Mouse (Mus musculus) left cerebral cortex, adult 2 months (tissue): ENCODE measurements around the gene Nufip1. TPM values are rescaled to one million over a fixed set of nuclear protein-coding genes. Genes with fewer than 3 reads are reported as not detected.

ENCODE experiments used
- DNase-seq, 2 experiments: peaks; one replicate each; pipeline ENCODE4 v3.0.0; 2021 to 2022; ENCODE audit warnings: low spot score in 2 of 2, mixed read lengths in 1 of 2; ENCODE audit errors: extremely low spot score in 1 of 2
- H3K27ac ChIP-seq: fragments of 200-600 bp; 2 replicates; pipeline ENCODE4 v1.8.1; 2022
- H3K4me3 ChIP-seq: fragments of 200-600 bp; 2 replicates; pipeline ENCODE4 v1.8.1; 2022
- CTCF ChIP-seq: fragments of 200-600 bp; IDR thresholded peaks from 2 replicates; pipeline ENCODE4 v1.8.1; 2022; ENCODE audit warnings: antibody characterized with exemption, mild to moderate bottlenecking, moderate library complexity
- intact Hi-C: fragments of 180-260 bp; cut with DNase I; formaldehyde crosslinking; loops from one replicate; pipeline ENCODE4 v1.15.1; 2025
- total RNA-seq, 2 experiments: library from RNA; stranded (reverse); gene quantifications; 2 replicates each; pipeline ENCODE4 v1.2.3; 2021

Gene Nufip1
- total RNA-seq, 2 experiments from 2014 or later, result 8.2 to 8.4 TPM

DNA sequence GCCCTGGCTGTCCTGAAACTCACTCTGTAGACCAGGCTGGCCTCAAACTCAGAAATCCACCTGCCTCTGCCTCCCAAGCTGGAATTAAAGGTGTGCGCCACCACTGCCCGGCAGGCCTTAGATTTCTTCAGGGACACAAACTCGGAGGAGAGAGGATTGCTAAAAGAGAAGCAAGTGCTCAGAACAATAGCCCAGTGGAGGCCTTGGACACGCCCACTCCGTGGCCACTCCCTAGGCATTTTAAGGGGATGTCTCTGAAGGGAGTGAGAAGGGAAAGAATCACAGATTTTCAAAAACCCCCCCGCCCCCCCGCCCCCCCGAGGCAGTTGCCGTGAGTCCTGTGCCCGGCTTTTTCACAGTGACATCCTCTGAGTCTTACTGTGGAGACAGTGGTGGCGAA, 53.5 kb downstream of the Nufip1 start:
- intact Hi-C loops, result no loop called here
- no peak for TF ChIP-seq CTCF
- Histone ChIP-seq H3K27ac (no peak overlapping the region), H3K4me3 (no peak overlapping the region)
- DNase-seq, result no peak

DNA sequence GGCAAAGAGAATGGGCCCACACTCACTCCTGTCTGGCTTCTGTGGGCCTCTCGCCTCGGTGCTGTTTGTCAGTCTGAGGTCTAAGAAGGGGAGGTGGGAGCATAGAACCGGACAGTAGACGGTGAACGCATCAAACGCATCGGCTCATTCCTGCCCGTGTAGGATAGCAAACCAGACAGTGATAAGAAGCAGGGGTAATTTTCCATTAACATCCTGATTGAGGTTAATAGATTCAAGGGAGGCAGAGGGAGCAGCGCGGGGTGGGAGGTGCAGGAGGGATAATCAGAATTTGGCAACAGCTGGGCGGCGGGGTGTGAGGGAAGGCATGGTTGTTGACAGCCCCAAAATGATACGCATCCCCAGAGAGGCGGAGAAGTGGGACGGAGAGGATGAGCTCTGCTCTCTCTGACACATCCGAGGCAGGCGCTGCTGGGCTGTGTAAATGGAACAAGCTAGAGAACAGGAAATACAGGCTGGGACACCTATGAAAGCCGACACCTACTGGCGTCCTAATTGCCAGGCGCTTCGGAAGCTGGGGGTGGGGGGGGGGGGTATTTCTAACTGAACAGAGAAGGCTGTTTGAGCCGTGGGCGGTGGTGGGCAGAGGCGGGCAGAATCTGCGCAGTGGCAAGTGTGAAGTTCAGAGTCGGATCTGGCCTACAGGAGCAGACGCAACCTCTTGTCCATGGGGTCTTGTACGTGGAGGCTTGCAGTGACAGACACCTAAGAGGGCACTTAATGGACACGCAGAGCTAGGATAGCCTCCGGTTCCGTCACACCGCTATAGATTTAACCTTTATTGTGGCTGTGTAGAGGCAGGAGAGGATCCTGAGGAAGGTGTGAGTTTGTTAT, 54.4 kb downstream of the Nufip1 start:
- H3K27ac ChIP-seq, result no peak overlapping the region
- peak overlapping the region; percentile 5; the same call in 1 of the 2 replicates for H3K4me3 ChIP-seq
- intact Hi-C loops, result loop anchor here (5.0 kb wide), 1 partner anchor 247 kb away; the partner anchor contains the start of gene Tsc22d1
- no peak for TF ChIP-seq CTCF
- DNase-seq, result peak; percentile 40 to 44

DNA sequence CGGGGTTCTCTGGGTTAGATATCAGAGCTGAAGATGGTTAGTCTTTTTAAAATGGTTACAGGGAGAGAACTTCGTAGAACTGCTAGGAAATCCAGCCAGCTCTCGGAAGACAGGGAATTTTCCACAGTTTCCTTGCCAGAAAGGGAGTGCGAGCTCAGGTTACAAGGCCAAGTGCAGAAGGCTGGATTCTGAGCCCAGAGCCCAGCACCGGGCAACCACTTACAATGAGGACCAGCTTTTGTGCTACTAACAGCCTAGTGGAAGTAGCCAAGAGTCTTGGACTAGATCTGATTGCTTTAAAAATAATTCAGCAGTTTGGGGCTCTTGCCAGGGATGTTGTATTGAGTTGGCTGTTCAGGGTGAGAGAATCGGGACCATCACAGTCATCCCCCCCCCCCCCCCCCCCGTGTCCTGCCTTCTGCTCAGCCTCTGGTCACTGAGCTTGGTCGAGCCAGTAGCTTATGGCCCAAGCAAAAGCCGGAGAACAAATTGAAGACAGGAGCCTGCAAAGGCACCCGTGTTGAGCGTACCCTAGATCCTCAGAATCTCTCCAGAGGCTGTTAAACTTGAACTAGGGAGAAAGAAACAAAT, 59.3 kb downstream of the Nufip1 start:
- TF ChIP-seq CTCF, result no peak
- no peak overlapping the region for H3K4me3 ChIP-seq
- intact Hi-C loops, result loop anchor here (5.0 kb wide), 1 partner anchor 242 kb away; the partner anchor contains the start of gene Tsc22d1
- no peak overlapping the region for H3K27ac ChIP-seq
- no peak for DNase-seq

DNA sequence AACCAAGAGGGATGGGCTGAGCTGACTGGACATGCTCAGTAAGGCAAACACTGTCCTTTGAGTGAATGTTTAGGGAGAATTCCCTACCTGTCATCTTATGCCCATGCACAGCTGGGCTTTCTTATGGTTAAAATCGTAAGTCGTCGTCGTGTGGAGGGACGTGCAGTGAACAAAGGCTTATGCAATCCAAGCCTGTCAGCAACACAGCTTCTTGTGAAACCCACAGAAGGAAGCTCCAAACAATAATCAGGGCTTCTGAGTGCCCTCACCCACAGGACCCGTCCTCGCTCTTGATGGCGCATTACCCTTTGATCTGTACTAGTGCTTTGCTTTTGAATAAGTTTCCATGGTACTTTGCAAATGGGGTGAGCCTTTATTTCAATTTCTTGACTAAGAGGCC, 60.6 kb downstream of the Nufip1 start:
- intact Hi-C loops, result no loop called here
- TF ChIP-seq CTCF, result no peak
- H3K27ac ChIP-seq, result no peak overlapping the region
- H3K4me3 ChIP-seq, result no peak overlapping the region
- DNase-seq, result no peak

DNA sequence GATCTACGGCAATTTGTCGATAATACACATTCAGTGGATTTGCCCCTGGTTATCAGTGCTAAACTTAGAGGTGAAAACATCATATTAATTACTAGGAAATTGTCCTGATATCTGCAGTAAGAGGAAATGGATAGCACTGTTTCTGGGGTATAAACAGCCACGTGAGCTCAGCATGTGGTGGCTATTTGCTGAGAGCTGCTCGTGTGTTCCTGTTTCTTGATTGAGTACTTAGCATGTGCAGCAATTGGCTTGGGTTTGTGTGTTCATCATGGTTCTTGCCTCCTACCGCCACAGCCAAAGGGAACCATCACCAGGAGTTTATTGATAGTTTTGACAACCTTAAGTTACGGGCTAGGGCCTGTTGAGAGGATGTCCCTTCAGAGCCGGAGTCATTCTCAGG, 63.6 kb downstream of the Nufip1 start:
- no peak overlapping the region for H3K4me3 ChIP-seq
- DNase-seq, result no peak
- no peak for TF ChIP-seq CTCF
- intact Hi-C loops, result no loop called here
- no peak overlapping the region for H3K27ac ChIP-seq

DNA sequence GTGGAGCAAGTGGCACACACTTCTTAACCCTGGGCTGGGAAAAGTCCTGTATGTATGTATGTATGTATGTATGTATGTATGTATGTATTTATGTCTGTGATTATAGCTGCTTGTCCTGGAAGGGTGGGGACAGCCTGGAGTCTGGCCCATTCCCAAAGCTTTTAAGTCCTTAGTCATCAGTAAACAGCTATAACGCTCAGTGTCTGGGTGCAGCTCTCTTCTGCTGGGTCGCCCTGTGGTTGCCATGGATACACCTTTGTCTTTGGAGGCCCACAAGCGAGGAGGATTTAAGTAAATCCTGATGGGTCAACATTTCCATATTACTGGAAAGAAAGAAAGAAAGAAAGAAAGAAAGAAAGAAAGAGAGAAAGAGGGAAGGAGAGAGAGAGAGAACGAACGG, 65.1 kb downstream of the Nufip1 start:
- Histone ChIP-seq H3K27ac (no peak overlapping the region), H3K4me3 (no peak overlapping the region)
- intact Hi-C loops, result no loop called here
- no peak for TF ChIP-seq CTCF
- no peak for DNase-seq

DNA sequence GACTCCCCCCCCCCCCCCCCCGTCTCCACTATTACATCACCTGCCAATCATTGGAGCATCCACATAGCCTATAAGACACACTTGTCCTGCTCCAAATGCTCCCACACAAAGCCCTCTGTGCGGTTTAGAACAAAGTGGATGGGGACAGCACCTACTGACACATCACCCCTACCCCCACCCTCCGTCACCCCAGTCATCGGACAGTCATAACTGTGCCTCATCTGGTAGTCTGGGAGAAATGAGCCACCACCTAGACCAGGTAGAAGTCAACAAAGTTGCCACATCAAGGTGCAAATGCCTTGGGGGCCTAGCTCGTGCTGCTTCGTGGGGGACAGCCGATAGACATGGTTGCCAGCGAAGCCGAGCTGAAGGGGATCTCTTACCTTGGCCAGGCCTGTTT, 66.5 kb downstream of the Nufip1 start:
- no peak for DNase-seq
- no peak for TF ChIP-seq CTCF
- H3K27ac ChIP-seq, result no peak overlapping the region
- no peak overlapping the region for H3K4me3 ChIP-seq
- intact Hi-C loops, result no loop called here

DNA sequence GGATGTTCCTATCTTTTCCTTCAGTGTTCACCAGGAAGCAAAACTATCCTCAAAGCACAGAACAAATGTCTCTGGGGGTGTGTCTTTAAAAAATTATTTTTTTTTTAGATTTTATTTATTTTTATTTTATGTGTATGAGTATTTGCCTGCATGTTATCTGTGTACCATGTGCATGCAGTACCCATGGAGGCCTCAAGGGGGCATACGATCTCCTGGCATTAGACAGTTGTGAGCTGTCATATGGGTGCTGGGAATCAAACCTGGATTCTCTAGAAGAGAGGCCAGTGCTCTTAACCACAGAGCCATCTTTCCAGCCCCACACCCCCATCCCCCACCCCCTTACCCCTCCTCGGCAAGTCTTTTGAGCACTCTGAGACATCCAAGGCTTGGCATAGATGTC, 67.8 kb downstream of the Nufip1 start:
- intact Hi-C loops, result no loop called here
- peak; percentile 35 for TF ChIP-seq CTCF
- Histone ChIP-seq H3K4me3 (no peak overlapping the region), H3K27ac (no peak overlapping the region)
- DNase-seq, result no peak

DNA sequence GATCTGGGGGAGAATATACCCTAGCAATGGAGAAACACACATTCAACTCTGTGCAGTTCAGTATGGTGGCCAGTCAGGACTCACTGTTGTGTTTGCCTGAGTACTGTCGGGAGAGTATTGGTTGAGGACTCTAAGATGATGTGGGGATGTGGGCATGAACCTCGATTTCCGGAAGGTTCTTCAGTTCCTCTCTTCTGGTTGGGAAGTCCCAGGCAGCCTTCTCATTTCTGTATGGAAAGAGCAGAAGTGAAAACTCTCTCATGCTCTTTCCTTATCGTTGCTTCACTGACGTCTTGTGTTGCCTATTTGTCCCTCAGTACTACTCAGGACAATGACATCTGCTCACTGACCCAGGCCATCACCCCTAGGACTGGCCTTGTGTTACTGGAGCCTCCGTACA, 68.7 kb downstream of the Nufip1 start:
- H3K27ac ChIP-seq, result no peak overlapping the region
- no peak for TF ChIP-seq CTCF
- no peak overlapping the region for H3K4me3 ChIP-seq
- DNase-seq, result no peak
- intact Hi-C loops, result no loop called here

DNA sequence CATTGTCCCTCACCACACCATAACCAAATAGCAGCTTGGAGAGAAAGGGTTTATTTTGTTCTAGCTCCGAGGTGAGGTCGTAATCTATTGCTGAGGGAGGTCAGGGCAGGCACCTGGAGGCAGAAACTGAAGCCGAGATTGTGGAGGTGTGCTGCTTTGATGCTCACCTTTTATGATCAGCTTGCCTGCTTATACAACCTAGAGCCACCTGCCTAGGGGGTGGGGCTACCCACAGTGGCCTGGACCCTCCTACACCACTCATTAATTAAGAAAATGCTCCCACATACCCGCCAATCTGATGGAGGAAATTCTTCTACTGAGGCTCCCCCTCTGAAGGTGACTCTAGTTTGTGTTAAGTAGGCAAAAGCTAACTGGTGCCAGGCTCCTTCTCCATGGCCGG, 74.7 kb downstream of the Nufip1 start:
- intact Hi-C loops, result no loop called here
- no peak for DNase-seq
- TF ChIP-seq CTCF, result no peak

DNA sequence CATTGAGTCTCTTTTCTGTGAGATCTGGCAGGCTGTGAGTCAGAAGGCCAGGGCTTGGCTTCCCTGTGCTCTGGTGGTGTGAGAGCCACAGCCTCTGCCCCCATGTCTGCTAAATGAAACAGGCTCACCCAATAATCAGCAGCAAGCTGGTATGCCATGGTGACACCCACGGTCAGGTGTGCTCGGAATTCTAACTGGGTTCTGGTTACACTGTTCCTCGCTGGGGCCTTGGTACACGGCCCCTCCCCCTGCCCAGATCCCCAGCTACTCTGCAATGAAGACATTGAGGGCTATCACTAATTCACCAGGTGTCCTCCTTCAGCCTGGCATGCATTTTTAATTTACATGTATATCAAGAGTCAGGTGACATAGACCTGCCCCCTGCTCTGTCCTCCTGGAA, 75.6 kb downstream of the Nufip1 start:
- Histone ChIP-seq H3K27ac (no peak overlapping the region), H3K4me3 (no peak overlapping the region)
- intact Hi-C loops, result no loop called here
- no peak for DNase-seq
- TF ChIP-seq CTCF, result no peak

More for the DNA sequence above, 74.7 kb downstream of the Nufip1 start:
- Histone ChIP-seq H3K4me3 (no peak overlapping the region), H3K27ac (no peak overlapping the region)

Other genes starting within 250 kb of the Nufip1 start
- 10 to 100 TPM; 18.6 to 19.7 TPM for gene Kctd4, start 155.9 kb upstream of the Nufip1 start, total RNA-seq
- gene Gtf2f2, start 100.0 kb upstream of the Nufip1 start, total RNA-seq, result 10 to 100 TPM; 14.8 to 15.5 TPM
- gene Gpalpp1, start 131 bp upstream of the Nufip1 start, total RNA-seq, result 10 to 100 TPM; 23.2 to 23.6 TPM